Mouse (Mus musculus) right cerebral cortex, postnatal 10 days (tissue): Measurements from ENCODE around the gene Ston2.
A peak's percentile ranks its signal among the peaks of the same experiment; 100 is the strongest.

Source experiments
- DNase-seq, 2 experiments: peaks; one replicate each; pipeline ENCODE4 v3.0.0; 2021; ENCODE audit warnings: low spot score in 2 of 2

Gene Ston2

GRCm38 (mm10) chr12:91660640-91661417 lies 127.4 kb downstream of the Ston2 start:
- DNase-seq: no peak

- DNase-seq: peak; percentile 70 to 77
Measured at GRCm38 (mm10) chr12:91654399-91655122, 133.6 kb downstream of the Ston2 start.

GRCm38 (mm10) chr12:91648426-91648825 lies 139.8 kb downstream of the Ston2 start:
- no peak for DNase-seq

- DNase-seq: no peak
Measured at GRCm38 (mm10) chr12:91645361-91646123, 142.6 kb downstream of the Ston2 start.

GRCm38 (mm10) chr12:91643221-91643620 lies 145.0 kb downstream of the Ston2 start:
- DNase-seq: no peak

- DNase-seq: no peak
Measured at GRCm38 (mm10) chr12:91642426-91643093, 145.6 kb downstream of the Ston2 start.

- DNase-seq: peak; percentile 55 to 56
Measured at GRCm38 (mm10) chr12:91641631-91642141, 146.5 kb downstream of the Ston2 start.

GRCm38 (mm10) chr12:91641133-91641532 lies 147.1 kb downstream of the Ston2 start:
- no peak for DNase-seq

- peak; percentile 77 to 82 for DNase-seq
Measured at GRCm38 (mm10) chr12:91640712-91641111, 147.5 kb downstream of the Ston2 start.

GRCm38 (mm10) chr12:91638351-91638750 lies 149.8 kb downstream of the Ston2 start:
- no peak for DNase-seq

GRCm38 (mm10) chr12:91637136-91637909 lies 150.9 kb downstream of the Ston2 start:
- no peak for DNase-seq

- DNase-seq: no peak
Measured at GRCm38 (mm10) chr12:91626482-91626881, 161.7 kb downstream of the Ston2 start.

- no peak for DNase-seq
Measured at GRCm38 (mm10) chr12:91625013-91625412, 163.2 kb downstream of the Ston2 start.

GRCm38 (mm10) chr12:91609425-91609824 lies 178.8 kb downstream of the Ston2 start:
- DNase-seq: peak; percentile 50 to 55

- DNase-seq: no peak
Measured at GRCm38 (mm10) chr12:91607678-91608077, 180.5 kb downstream of the Ston2 start.

GRCm38 (mm10) chr12:91606651-91607050 lies 181.5 kb downstream of the Ston2 start:
- peak; percentile 64 to 69 for DNase-seq

- DNase-seq: no peak
Measured at GRCm38 (mm10) chr12:91604600-91604999, 183.6 kb downstream of the Ston2 start.

GRCm38 (mm10) chr12:91592128-91592527 lies 196.1 kb downstream of the Ston2 start:
- DNase-seq: no peak

- DNase-seq: no peak
Measured at GRCm38 (mm10) chr12:91591191-91591590, 197.0 kb downstream of the Ston2 start.

GRCm38 (mm10) chr12:91590716-91591115 lies 197.5 kb downstream of the Ston2 start:
- peak in 1 of 2 experiments; percentile 45 for DNase-seq
